Mouse (Mus musculus): ENCODE measurements around the gene Hoga1.

DNA sequence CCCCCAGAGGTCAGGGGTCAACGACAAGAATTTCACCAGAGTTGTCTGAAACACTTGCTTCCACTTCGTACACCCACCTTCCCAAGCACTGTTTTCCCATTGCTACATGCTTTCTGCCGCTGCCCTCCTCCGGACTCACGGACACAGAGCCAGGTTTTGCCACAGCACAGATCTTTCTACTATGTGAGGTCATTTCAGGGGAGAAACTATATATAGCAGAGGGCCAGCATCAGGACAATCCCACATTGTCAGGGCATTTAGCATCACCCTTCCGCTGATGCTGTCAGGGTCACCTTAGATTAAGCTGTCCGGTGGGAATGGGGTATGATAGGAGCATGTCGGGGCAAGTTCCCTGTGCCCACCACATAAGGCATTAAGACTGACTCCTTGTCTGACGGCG lies 48.3 kb upstream of the Hoga1 start:
- no peak for TF ChIP-seq CTCF (IDR thresholded peaks at IDR 0.05; ENCODE audit: insufficient read depth, low read depth, low read length)
- TF ChIP-seq POLR2A (IDR thresholded peaks at IDR 0.05; ENCODE audit: insufficient read depth, low read depth, low read length) = no peak

Measured in olfactory bulb, adult 2 months (tissue).